Mouse (Mus musculus) adrenal gland, adult (tissue): ENCODE data around the gene Cend1.

Source experiments
- DNase-seq, 2 experiments: peaks; one replicate each; pipeline ENCODE4 v3.0.0; 2022 to 2023; ENCODE audit warnings: low spot score in 1 of 2; ENCODE audit not compliant: inconsistent age in 2 of 2

Cend1 gene

GRCm38 (mm10) chr7:141429310-141429709 is at the start of gene Cend1:
Gene Cend1, minus strand, starts transcription at chr7:141429491.
- peak in 1 of 2 experiments; percentile 78 for DNase-seq

DNA sequence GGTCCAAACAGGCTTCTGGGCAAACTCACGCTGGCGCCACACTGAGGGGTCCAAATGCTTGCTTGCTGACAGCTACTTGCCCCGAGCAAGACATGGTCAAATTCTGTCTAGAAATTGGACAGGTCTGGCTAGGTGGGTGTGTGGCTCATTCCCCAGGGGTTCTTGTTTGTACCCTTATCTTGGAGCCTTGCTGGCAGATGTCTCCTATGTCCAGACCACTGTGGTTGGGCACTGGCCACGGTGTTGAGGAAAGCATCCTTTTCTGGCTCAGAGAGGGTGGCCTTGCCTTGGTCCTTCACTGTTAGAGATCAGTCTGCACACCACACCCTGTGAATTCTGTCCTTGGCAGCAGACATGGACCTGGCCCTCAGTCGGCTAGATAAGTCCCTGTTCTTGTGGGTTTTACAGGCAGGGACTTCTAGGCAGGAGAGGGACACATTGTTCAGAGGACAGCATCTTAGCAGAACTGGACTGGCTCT is 49.0 kb upstream of the Cend1 start:
- peak; percentile 78 to 82 for DNase-seq

GRCm38 (mm10) chr7:141477578-141478269 is 48.4 kb upstream of the Cend1 start:
- DNase-seq, result no peak

GRCm38 (mm10) chr7:141476981-141477370 is 47.7 kb upstream of the Cend1 start:
- DNase-seq, result peak; percentile 62 to 85

GRCm38 (mm10) chr7:141476226-141476980 is 47.1 kb upstream of the Cend1 start:
- DNase-seq, result peak; percentile 96 to 98

DNA sequence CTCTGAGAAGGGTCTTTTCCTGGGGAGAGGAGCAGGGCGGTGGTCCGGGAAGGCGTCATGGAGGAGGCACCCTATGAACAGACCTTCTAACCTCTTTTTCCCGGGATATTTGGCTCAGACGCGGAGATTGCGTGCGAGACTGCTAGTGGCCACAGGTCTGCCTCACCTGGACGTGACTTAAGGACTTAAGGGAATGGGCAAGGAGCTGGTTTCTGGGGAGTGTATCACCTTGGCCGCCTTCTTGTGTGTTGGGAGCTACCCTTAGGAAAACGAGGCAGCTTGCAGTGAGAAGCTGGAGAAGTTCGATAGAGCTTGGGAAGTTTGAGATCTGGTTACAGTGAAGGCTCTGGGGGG is 46.5 kb upstream of the Cend1 start:
- DNase-seq, result no peak

GRCm38 (mm10) chr7:141475011-141475804 is 45.9 kb upstream of the Cend1 start, which contains the start of the genes Polr2l and Tspan4:
Gene Polr2l, minus strand, starts transcription at chr7:141475132.
Gene Tspan4, plus strand, starts transcription at chr7:141475240.
- DNase-seq, result peak; percentile 92 to 96

GRCm38 (mm10) chr7:141474160-141474559 is 44.9 kb upstream of the Cend1 start:
- no peak for DNase-seq

- DNase-seq, result peak in 1 of 2 experiments; percentile 64
Observed at GRCm38 (mm10) chr7:141472763-141473162, 43.5 kb upstream of the Cend1 start.

GRCm38 (mm10) chr7:141472226-141472625 is 42.9 kb upstream of the Cend1 start:
- peak; percentile 79 to 80 for DNase-seq

GRCm38 (mm10) chr7:141471236-141471635 is 41.9 kb upstream of the Cend1 start:
- peak in 1 of 2 experiments; percentile 51 for DNase-seq

DNA sequence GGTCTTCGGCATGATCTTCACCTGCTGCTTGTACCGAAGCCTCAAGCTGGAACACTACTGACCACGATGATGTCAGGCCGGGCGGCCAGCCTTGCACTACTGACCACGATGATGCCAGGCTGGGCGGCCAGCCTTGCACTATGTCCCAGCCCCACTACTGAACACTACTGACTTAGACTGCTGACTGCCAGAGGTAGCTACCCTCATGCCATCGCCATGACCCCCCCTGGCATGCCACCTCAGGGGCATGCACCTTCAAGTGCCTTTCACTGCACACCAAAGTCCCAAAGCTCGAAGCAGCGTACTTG is 41.3 kb upstream of the Cend1 start:
- no peak for DNase-seq

DNA sequence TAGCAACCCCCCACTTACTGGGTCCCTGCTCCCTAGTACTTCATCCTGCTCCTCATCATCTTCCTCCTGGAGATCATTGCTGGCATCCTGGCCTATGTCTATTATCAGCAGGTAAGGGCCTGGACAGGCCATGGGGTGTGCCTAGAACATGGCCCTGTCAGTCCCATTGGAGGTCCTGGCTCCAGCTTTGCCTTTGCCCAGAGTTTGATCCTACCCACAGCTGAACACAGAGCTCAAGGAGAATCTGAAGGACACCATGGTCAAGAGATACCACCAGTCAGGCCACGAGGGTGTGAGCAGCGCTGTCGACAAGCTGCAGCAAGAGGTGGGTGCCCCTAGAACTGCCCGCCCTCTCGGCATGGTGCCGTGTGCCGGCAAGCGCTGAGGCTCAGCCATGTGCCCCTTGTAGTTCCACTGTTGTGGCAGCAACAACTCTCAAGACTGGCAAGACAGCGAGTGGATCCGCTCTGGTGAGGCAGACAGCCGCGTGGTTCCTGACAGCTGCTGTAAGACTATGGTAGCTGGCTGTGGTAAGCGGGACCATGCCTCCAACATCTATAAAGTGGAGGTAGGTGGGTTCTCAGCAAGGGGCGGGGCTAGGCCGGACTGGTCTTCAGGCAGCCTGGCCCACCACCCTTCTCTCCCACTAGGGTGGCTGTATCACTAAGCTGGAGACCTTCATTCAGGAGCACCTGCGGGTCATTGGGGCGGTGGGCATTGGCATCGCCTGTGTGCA is 40.8 kb upstream of the Cend1 start:
- peak; percentile 37 to 62 for DNase-seq

GRCm38 (mm10) chr7:141469352-141469751 is 40.1 kb upstream of the Cend1 start:
- DNase-seq, result no peak

DNA sequence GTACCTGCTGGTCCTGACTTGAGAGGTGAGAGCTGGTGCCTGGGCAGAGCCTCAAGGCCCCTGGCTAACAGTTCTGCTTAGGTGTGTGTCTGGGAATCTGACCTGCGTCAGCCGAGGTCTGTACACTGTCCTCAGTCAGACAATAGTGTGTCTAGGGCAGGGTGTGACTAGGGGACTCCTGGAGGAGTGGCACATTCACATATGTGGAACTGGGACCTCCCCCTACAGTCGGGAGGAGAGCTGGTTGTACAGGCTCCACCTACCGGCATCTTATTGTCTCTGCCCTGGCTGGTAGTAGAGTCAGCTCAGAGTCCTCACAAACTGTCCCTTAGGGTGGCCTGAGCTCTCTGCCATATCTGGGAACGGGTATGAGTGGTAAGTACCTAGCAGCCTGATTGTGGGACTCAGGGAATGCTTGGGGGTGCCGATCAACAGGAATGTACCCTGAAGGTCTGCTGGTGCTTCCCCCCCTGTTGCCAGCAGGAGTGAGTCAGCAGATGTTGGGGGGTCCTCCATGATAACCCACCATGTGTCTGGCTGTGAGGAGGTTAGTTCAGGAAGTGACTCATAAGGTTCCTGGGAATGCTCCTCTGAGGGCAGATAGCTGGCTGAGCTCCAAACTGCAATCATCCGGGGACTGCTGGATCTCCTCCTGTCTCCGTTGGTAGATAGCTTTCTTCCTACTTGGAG is 39.4 kb upstream of the Cend1 start:
- peak; percentile 89 to 96 for DNase-seq

- peak; percentile 72 to 87 for DNase-seq
Observed at GRCm38 (mm10) chr7:141468164-141468521, 38.9 kb upstream of the Cend1 start.

GRCm38 (mm10) chr7:141467230-141468030 is 38.1 kb upstream of the Cend1 start, which contains the start of gene Cd151:
Gene Cd151, plus strand, starts transcription at chr7:141467392.
- DNase-seq, result peak; percentile 94 to 97

- peak in 1 of 2 experiments; percentile 51 for DNase-seq
Observed at GRCm38 (mm10) chr7:141466607-141467148, 37.4 kb upstream of the Cend1 start.

DNA sequence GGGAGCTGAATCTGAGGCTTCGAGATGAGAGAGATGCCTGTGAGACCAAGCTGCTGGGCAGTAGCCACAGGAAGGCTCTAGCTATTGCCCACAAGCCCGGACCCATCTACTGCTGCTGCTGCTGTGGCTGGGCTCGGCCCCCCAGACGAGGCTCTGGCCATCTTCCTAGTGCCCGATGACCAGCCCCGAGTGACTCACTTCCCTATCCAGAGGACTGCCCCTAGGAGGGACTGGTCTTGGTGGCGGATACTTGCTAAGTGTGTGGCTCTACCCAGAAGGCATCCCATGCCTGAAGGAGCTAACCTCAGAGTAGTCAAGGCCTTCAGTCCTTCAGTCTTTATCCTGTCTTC is 36.7 kb upstream of the Cend1 start:
- peak; percentile 65 to 73 for DNase-seq
